Mouse (Mus musculus) embryonic facial prominence, embryonic 11.5 days (tissue): ENCODE measurements at regions not wholly inside any gene's neighbourhood (a gene's known extent, or its start where the extent isn't known, plus 50 kb on each side); places are given as distances from the start of the nearest gene placed in this dataset.
"Not testable (repeated sequence)": the region's sequence is repeated elsewhere in the genome, so short reads cannot be mapped to it uniquely, and the experiment has no call there.

ENCODE experiments used
- ATAC-seq: fragments of 200-750 bp; cut with Nextera tagmentation; replicated peaks from 2 replicates; pipeline ENCODE4 v1.8.0; 2017; ENCODE audit warnings: low read depth; ENCODE audit not compliant: insufficient number of reproducible peaks, low FRiP score, low TSS enrichment
- DNase-seq: peaks from one replicate; pipeline ENCODE4 v3.0.0-alpha.2; 2015; ENCODE audit warnings: low spot score
- H3K27ac ChIP-seq: fragments of 300-500 bp; sonication (generic); replicated peaks from 2 replicates; pipeline ENCODE4 v1.5.1; 2014; ENCODE audit warnings: mild to moderate bottlenecking, low read depth, low read length, control low read depth
- H3K27me3 ChIP-seq: fragments of 300-500 bp; sonication (generic); 2 replicates; pipeline ENCODE4 v1.6.1; 2014; ENCODE audit warnings: mild to moderate bottlenecking, low read length, moderate library complexity, mixed read lengths; ENCODE audit not compliant: control insufficient read depth, insufficient read depth
- H3K36me3 ChIP-seq: fragments of 300-500 bp; sonication (generic); replicated peaks from 2 replicates; pipeline ENCODE4 v1.6.1; 2014; ENCODE audit warnings: low read depth, mild to moderate bottlenecking, low read length, moderate library complexity, mixed read lengths; ENCODE audit not compliant: control insufficient read depth, insufficient read depth
- H3K4me1 ChIP-seq: fragments of 300-500 bp; sonication (generic); 2 replicates; pipeline ENCODE4 v1.6.1; 2014; ENCODE audit warnings: low read length, mixed read lengths; ENCODE audit not compliant: control insufficient read depth, insufficient read depth
- H3K4me2 ChIP-seq: fragments of 300-500 bp; sonication (generic); 2 replicates; pipeline ENCODE4 v1.6.1; 2014; ENCODE audit warnings: low read depth, mild to moderate bottlenecking, control low read depth, low read length, moderate library complexity
- H3K4me3 ChIP-seq: fragments of 300-500 bp; sonication (generic); 2 replicates; pipeline ENCODE4 v1.5.1; 2014; ENCODE audit warnings: low read depth, low read length, control low read depth
- H3K9ac ChIP-seq: fragments of 300-500 bp; sonication (generic); replicated peaks from 2 replicates; pipeline ENCODE4 v1.6.1; 2014; ENCODE audit warnings: mild to moderate bottlenecking, control low read depth, low read length
- H3K9me3 ChIP-seq: fragments of 300-500 bp; sonication (generic); replicated peaks from 2 replicates; pipeline ENCODE4 v1.6.1; 2016; ENCODE audit warnings: mild to moderate bottlenecking, low read length, inconsistent platforms, mixed read lengths; ENCODE audit not compliant: control insufficient read depth
- WGBS: fragments of 180-500 bp; shearing (Covaris S2); extraction: QIAGEN DNeasy Blood & Tissue Kit; methylation state at CpG from one replicate; pipeline ENCODE4 v1.1.7; 2014; 5-methylcytosine and 5-hydroxymethylcytosine counted together

DNA sequence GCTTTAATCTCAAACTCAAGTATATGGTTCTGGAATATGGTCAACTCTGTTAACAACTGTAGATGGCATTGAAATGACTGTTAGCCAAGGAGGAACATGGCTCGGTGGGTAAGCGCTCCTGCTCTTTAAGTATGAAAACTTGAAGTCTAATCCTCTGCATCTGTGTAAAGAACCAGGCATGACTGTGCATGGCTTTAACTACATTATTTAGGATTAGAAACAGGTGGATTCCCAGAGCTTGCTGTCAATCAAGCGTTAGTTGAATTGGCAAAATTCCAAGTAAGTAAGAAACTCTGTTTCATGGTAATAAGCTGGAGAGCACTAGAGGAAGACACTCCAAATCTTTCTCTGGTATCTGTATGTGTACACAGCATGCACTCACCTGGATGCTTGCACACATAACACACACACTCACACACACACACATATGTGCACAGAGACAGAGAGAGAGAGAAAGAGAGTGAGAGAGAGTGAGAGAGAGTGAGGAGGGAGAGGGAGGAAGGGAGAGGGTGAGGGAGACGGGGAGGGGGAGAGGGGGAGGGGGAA lies 993.9 kb upstream of the Pom121l12 start:
- Histone ChIP-seq H3K36me3 (no peaks in the 10 kb centered on the region), H3K27ac (no peak overlapping the region), H3K9me3 (no peaks in the 10 kb centered on the region), H3K9ac (no peak overlapping the region), H3K27me3 (no peaks in the 10 kb centered on the region), H3K4me1 (no peaks in the 10 kb centered on the region), H3K4me2 (no peak overlapping the region), H3K4me3 (no peak overlapping the region)
- peak; percentile 80 for DNase-seq
- WGBS, result 54% methylated on average over 3 of the region's 4 CpGs
- ATAC-seq, result peak; percentile 89

DNA sequence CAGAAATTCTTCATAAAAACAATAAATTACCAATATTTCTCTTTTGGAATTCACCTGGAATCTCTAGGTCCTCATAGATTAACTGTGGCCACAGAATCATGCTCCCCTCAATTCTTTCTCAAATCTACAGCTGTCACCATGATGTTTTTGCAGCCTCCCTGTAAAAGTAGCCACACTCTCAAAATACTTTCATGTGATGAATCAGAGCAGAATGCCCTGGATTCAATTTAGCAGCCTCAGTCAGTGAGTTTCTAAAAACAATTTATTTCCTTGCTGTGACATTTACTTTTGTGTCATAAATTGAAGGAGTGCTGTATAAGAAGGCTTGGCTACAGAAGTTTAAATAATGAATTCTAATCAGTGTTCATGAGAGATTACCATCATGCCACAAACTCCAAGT lies 1014.4 kb upstream of the Pom121l12 start:
- no peak overlapping the region for H3K9ac ChIP-seq
- no peaks in the 10 kb centered on the region for H3K4me1 ChIP-seq
- H3K27me3 ChIP-seq, result no peaks in the 10 kb centered on the region
- H3K9me3 ChIP-seq, result no peaks in the 10 kb centered on the region
- H3K27ac ChIP-seq, result no peak overlapping the region
- ATAC-seq (no peak), DNase-seq (no peak)
- no peak overlapping the region for H3K4me3 ChIP-seq
- no peak overlapping the region for H3K4me2 ChIP-seq
- no peaks in the 10 kb centered on the region for H3K36me3 ChIP-seq

DNA sequence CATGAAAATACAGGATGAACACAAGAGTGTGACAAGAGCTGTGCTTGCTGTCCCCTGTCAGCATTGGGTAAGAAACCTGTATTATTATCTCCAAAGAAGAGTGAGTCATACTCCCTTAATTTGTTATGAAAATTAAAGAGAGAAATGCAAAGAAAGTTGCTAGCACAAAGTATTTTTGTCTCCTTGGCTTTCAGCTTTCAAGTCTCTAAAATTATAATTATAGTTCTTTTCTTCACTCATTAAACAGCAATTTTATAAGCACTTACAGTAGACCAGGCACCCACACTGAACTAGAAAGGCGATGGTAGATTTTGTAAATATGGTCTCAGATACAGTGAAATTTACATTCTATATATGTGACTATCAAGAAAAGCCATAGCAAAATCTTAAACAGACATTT lies 1043.8 kb upstream of the Pom121l12 start:
- 79% methylated on average over 1 of the region's 1 CpGs for WGBS
- ATAC-seq, result no peak
- no peaks in the 10 kb centered on the region for H3K9me3 ChIP-seq
- no peak for DNase-seq
- no peaks in the 10 kb centered on the region for H3K27me3 ChIP-seq
- no peak overlapping the region for H3K4me2 ChIP-seq
- no peaks in the 10 kb centered on the region for H3K4me1 ChIP-seq
- H3K36me3 ChIP-seq, result no peaks in the 10 kb centered on the region
- H3K27ac ChIP-seq, result no peak overlapping the region
- H3K4me3 ChIP-seq, result no peak overlapping the region
- no peak overlapping the region for H3K9ac ChIP-seq

DNA sequence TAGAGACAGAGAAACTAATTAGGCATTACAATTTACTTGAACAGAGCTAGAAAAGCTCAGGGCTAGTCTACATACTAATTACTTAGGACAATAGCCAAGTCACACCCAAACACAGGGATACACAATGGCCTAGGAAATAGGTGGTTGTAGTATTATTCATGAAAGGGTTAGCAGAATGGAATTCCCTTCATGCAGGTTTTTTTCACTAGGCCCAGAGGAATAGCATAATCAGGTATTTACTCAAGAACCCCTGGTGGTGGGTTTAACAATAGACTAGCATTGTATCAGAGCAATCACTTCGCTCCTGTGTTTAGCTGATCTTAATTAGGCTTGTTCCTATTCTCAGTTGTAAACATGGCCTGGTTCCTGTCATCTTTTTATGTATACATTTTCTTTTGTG lies 1054.9 kb upstream of the Cobl start:
- H3K9ac ChIP-seq, H3K4me3 ChIP-seq, ATAC-seq, DNase-seq, H3K27ac ChIP-seq, H3K4me1 ChIP-seq, H3K36me3 ChIP-seq, H3K27me3 ChIP-seq, H3K4me2 ChIP-seq, H3K9me3 ChIP-seq: not testable (repeated sequence)
- WGBS, result 77% methylated on average over 1 of the region's 1 CpGs

DNA sequence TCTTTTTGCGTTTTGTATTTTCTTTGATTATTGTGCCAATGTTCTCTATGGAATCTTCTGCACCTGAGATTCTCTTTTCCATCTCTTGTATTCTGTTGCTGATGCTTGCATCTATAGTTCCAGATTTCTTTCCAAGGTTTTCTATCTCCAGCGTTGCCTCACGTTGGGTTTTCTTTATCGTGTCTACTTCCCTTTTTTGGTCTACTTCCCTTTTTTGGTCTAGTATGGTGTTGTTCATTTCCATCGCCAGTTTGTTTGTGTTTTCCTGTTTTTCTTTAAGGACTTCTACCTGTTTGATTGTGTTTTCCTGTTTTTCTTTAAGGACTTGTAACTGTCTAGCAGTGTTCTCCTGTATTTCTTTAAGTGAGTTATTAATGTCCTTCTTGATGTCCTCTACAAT lies 1046.2 kb upstream of the Cobl start:
- DNase-seq, H3K27ac ChIP-seq, H3K9ac ChIP-seq, H3K4me2 ChIP-seq, H3K4me3 ChIP-seq, H3K4me1 ChIP-seq, H3K36me3 ChIP-seq, H3K27me3 ChIP-seq, H3K9me3 ChIP-seq, ATAC-seq: not testable (repeated sequence)
- WGBS, result 86% methylated on average over 5 of the region's 5 CpGs

DNA sequence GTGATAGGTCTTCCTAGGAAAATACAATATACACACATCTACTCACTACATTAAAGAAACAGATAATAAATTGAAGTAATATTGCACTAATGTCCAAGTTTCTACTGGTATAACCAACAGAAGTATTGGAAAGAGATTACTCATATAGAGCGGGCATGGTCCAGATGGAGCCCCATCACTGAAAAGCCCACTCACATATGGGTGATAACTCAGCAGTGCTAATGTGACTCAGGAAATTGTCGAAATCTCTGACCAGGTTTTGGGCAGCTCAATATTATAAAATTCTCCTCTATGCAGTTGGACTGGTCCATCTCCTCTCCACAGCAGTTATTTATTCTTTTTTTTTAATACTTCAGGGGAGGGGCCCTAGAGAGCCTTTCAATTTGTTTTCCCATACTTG lies 1021.2 kb upstream of the Cobl start:
- no peak overlapping the region for H3K4me3 ChIP-seq
- H3K4me1 ChIP-seq, result no peaks in the 10 kb centered on the region
- H3K9ac ChIP-seq, result no peak overlapping the region
- 83% methylated on average over 2 of the region's 2 CpGs for WGBS
- no peaks in the 10 kb centered on the region for H3K27me3 ChIP-seq
- H3K9me3 ChIP-seq, result no peaks in the 10 kb centered on the region
- no peaks in the 10 kb centered on the region for H3K36me3 ChIP-seq
- no peak for ATAC-seq
- H3K27ac ChIP-seq, result no peak overlapping the region
- DNase-seq, result no peak
- no peak overlapping the region for H3K4me2 ChIP-seq

DNA sequence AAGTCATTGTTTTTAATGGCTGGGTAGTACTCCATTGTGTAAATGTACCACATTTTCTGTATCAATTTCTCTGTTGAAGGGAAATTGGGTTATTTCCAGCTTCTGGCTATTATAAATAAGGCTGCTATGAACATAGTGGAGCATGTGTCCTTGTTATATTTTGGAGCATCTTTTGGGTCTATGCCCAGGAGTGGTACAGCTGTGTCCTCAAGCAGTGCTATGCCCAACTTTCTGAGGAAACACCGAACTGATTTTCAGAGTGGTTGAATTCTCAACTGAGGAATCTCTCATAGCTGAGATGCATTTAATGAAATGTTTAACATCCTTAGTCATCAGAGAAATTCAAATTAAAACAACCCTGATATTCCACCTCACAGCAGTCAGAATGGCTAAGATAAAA lies 986.8 kb upstream of the Cobl start:
- not testable (repeated sequence) for H3K9me3 ChIP-seq, H3K9ac ChIP-seq, H3K4me3 ChIP-seq, ATAC-seq, H3K27me3 ChIP-seq, H3K27ac ChIP-seq, DNase-seq, H3K4me2 ChIP-seq, H3K4me1 ChIP-seq, H3K36me3 ChIP-seq
- WGBS, result 93% methylated on average over 1 of the region's 1 CpGs

DNA sequence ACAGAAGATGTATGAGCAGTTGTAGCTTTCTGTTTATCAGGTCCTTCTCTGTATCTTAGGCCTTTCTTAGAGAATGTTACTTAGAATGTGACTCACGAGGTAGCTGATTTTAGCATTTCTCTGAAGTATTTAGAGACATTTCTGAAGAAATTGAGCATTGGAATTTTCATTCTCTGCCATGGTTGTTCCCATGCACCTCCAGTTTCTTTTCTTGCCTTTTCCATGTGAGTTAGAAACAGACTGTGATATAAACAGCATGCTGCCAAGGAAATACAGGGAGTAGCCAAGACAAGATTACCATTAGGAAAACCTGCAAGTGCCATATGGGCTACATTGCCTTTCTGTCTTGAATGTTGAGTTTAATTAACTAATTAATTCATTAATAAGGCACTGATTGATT lies 971.7 kb upstream of the Cobl start:
- Histone ChIP-seq H3K36me3 (no peaks in the 10 kb centered on the region), H3K27me3 (no peaks in the 10 kb centered on the region), H3K4me2 (no peak overlapping the region), H3K4me1 (no peaks in the 10 kb centered on the region), H3K9ac (no peak overlapping the region), H3K9me3 (no peaks in the 10 kb centered on the region), H3K27ac (no peak overlapping the region), H3K4me3 (no peak overlapping the region)
- WGBS, result 89% methylated on average over 1 of the region's 1 CpGs
- no peak for ATAC-seq
- no peak for DNase-seq
